In the genomic region with DNA sequence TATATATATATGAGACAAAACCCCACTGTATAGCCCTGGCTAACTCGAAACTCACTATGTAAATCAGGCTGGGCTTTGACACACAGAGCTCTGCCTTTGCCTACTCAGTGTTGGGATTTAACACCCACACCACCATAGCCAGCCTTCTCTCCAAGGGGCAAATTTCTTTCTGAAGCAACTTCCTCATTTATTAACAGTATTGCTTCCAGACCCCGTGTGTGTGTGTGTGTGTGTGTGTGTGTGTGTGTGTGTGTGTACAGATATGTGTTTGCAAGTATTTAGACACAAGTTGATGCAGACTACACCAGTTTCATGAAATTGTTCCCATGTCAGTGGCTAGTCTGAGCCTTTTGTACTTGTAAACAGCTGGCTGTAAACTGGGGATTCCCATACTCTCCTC, we compare ENCODE assay signal across 27 mouse cellular contexts. TPM values are rescaled to one million over a fixed set of nuclear protein-coding genes. Genes with fewer than 3 reads are reported as not detected.
"Had no signal": no experiment of that assay in that cellular context is flagged by ENCODE, and none has a peak within 500 bp of the region (broad histone marks: within the 10 kb centered on the region; RNA-seq: fewer than 3 reads in every experiment).

No protein-coding gene starts in this region.

- H3K36me3 ChIP-seq: kidney, embryonic 15.5 days; limb, embryonic 10.5 days; limb, embryonic 13.5 days; liver, embryonic 12.5 days; liver, embryonic 15.5 days; lung, embryonic 15.5 days; stomach, embryonic 15.5 days had no signal

- H3K27me3 ChIP-seq: lung, embryonic 15.5 days; stomach, embryonic 15.5 days had no signal

- H3K4me2 ChIP-seq: kidney, embryonic 15.5 days; limb, embryonic 13.5 days; liver, embryonic 12.5 days; liver, embryonic 15.5 days; lung, embryonic 15.5 days; midbrain, embryonic 11.5 days; stomach, embryonic 15.5 days had no signal

- H3K9ac ChIP-seq: kidney, embryonic 15.5 days; limb, embryonic 13.5 days; liver, embryonic 12.5 days; liver, embryonic 15.5 days; lung, embryonic 15.5 days; stomach, embryonic 15.5 days had no signal

- ATAC-seq: liver, embryonic 12.5 days had no signal

- DNase-seq: kidney, adult 8-10 months; kidney, postnatal 10 days; layer of hippocampus, adult 9-11 months; lung, adult 18-20 months; lung, postnatal 10 days; lung, postnatal 36 days; midbrain, embryonic 14.5 days; right cerebral cortex, postnatal 4 days; thymus, postnatal 25 days had no signal

- H3K4me3 ChIP-seq: kidney, embryonic 15.5 days; layer of hippocampus, adult 2 months; limb, embryonic 10.5 days; limb, embryonic 13.5 days; liver, embryonic 12.5 days; liver, embryonic 15.5 days; lung, embryonic 15.5 days; stomach, embryonic 15.5 days had no signal

- H3K9me3 ChIP-seq: kidney, embryonic 15.5 days; limb, embryonic 10.5 days; limb, embryonic 13.5 days; liver, embryonic 12.5 days; liver, embryonic 15.5 days; lung, embryonic 15.5 days; stomach, embryonic 15.5 days had no signal

- H3K27ac ChIP-seq: kidney, embryonic 15.5 days; layer of hippocampus, adult 2 months; limb, embryonic 10.5 days; limb, embryonic 13.5 days; liver, embryonic 12.5 days; liver, embryonic 15.5 days; lung, embryonic 15.5 days; stomach, embryonic 15.5 days had no signal

- H3K4me1 ChIP-seq: kidney, embryonic 15.5 days; limb, embryonic 10.5 days; limb, embryonic 13.5 days; liver, embryonic 12.5 days; liver, embryonic 15.5 days; lung, embryonic 15.5 days; stomach, embryonic 15.5 days had no signal

RNA-seq across cellular contexts. Expression of a gene that starts 21.4 kb away (rescaled TPM):
- total RNA-seq: megakaryocyte-erythroid progenitor cell, adult 5-6 weeks had no signal

RNA-seq across cellular contexts. Expression of a gene that starts 32.2 kb away (rescaled TPM):
- total RNA-seq: layer of hippocampus, adult 2 months; layer of hippocampus, postnatal 25 days; left cerebral cortex, adult 18-20 months; left cerebral cortex, postnatal 25 days; megakaryocyte-erythroid progenitor cell, adult 5-6 weeks; midbrain, postnatal 0 days had no signal
- polyA plus RNA-seq: kidney, embryonic 15.5 days; large intestine, adult 2 months; limb, embryonic 10.5 days; limb, embryonic 13.5 days; liver, embryonic 12.5 days; liver, embryonic 15.5 days; lung, embryonic 15.5 days; midbrain, embryonic 11.5 days; midbrain, embryonic 14.5 days; midbrain, postnatal 0 days; neural tube, embryonic 11.5 days; neural tube, embryonic 14.5 days; stomach, embryonic 15.5 days; thymus, postnatal 0 days had no signal
